Mouse (Mus musculus): ENCODE measurements at regions not wholly inside any gene's neighbourhood (a gene's known extent, or its start where the extent isn't known, plus 50 kb on each side); places are given as distances from the start of the nearest gene placed in this dataset.

DNA sequence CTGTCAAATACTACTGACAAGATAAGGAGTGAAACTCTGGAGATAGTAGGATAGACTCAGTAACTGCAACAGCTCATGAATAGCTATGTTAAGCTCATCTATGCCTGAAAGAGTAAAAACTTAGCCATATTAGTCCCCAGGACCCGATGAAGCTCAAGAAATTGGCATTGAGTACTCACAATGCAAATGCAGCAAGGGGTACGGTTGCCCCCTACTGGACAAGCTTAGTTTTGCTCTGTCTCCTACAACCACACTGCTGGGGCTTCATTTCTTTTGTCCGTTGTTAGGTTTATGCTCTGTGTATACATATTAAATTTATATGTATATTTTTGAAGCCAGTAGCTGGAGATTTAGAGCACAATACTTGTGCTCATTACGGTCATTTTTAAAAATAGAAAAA lies 74.4 kb upstream of the Mup5 start:
- in situ Hi-C loops (cut with MboI, MseI) = no loop called here

DNA sequence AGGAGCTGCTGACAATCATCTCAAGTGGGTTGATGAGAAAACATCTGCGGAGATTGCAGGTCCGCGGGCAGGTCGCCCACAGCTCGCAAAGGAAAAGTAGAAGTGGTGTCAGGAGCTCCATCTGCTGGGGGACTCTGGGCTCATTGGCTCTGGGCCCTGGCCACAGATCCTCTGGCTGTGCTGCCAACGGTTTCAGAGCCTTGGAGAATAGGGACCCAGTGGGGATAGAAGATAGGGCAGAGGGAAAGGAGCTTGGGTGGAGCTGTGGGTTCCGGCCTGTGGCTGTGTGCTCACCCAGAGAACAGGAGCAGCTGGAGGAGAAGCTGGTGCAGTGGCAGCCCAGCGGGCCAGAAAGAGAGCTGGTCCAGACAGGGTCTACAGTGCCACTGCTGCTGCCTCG lies 67.1 kb upstream of the Mup5 start:
- in situ Hi-C loops (cut with MboI, MseI) = no loop called here

DNA sequence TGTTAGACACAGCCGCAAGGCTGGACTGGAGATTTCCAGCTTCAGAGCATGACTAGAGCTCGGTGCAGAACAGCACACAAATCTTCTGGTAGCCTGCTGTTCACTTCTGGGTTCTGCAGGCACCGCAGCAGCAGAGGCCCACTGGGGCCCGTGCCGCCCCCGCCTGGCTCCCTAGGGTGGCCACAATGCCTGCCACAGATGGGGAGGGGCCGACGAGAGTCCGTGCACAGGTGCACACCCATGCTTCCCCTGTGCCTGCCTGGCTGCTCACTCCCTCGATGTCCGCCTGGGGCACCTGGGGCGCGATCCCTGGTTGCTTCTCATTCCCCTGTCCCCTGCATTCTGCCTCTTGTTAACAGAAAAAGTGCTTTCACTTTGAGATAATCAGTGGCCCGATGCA lies 63.2 kb upstream of the Mup5 start:
- in situ Hi-C loops (cut with MboI, MseI) = loop anchor here (10.0 kb wide), 1 partner anchor 1397 kb away; no protein-coding TSS in a partner anchor

DNA sequence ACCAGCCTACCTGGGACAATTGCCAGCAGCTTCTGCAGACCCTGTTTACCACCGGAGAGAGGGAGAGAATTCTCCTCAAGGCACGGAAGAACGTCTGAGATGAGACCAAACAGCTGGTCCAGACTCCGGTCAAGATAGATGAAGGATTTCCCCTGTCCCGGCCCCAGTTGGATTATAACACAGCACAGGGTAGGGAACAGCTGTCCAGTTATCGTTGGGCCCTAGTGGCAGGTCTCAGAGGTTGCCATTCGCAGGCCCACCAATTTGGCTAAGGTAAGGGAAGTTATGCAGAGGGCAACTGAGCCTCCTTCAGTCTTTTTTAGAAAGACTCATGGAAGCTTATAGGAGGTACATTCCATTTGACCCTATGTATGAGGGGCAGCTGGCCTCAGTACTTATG lies 62.1 kb upstream of the Mup5 start:
- in situ Hi-C loops (cut with MboI, MseI) = loop anchor here (10.0 kb wide), 1 partner anchor 1398 kb away; no protein-coding TSS in a partner anchor

All from T-helper 1 cell (primary cell).